Mouse (Mus musculus): ENCODE results near the gene 1700034J05Rik. TPM values are rescaled to one million over a fixed set of nuclear protein-coding genes. Genes with fewer than 3 reads are reported as not detected.

The 1700034J05Rik gene
- 0.15 and 0.23 TPM in 2 replicates for polyA plus RNA-seq (2014; fragmentation: Nextera tagmentation; extraction: Ambion mirVana)

- 93% methylated on average over 1 of the region's 1 CpGs for WGBS
- no peaks in the 10 kb centered on the region for H3K4me1 ChIP-seq (ENCODE audit: control insufficient read depth, insufficient read depth, low read length)
These were observed at the start of gene 1700034J05Rik for GRCm38 (mm10) chr6:146954258-146954657. TSS of gene 1700034J05Rik (minus strand) at chr6:146954422.

GRCm38 (mm10) chr6:146999755-147000154, 45.5 kb upstream of the 1700034J05Rik start:
- no peaks in the 10 kb centered on the region for H3K4me1 ChIP-seq (ENCODE audit: control insufficient read depth, insufficient read depth, low read length)

More at GRCm38 (mm10) chr6:146954258-146954657, at the start of gene 1700034J05Rik:
- no peak within 1 kb of the TSS for H3K27ac ChIP-seq (ENCODE audit: low read depth, low read length)
- DNase-seq (ENCODE audit: low spot score) = no peak
- ATAC-seq (ENCODE audit: insufficient read depth, low FRiP score, low TSS enrichment) = no peak
- no peaks in the 10 kb centered on the region for H3K27me3 ChIP-seq (ENCODE audit: control insufficient read depth, insufficient read depth, low read length)
- no peak within 1 kb of the TSS for H3K4me2 ChIP-seq (ENCODE audit: low read depth)
- no peaks in the 10 kb centered on the region for H3K36me3 ChIP-seq (ENCODE audit: control insufficient read depth, insufficient read depth, low read length)
- no peaks in the 10 kb centered on the region for H3K9me3 ChIP-seq (ENCODE audit: control insufficient read depth, low read length)
- no peak within 1 kb of the TSS for H3K9ac ChIP-seq (ENCODE audit: low read length)
- no peak within 1 kb of the TSS for H3K4me3 ChIP-seq (ENCODE audit: low read depth, low read length)

GRCm38 (mm10) chr6:146999302-146999701, 45.1 kb upstream of the 1700034J05Rik start:
- DNase-seq (ENCODE audit: low spot score) (no peak), ATAC-seq (ENCODE audit: insufficient read depth, low FRiP score, low TSS enrichment) (no peak)
- Histone ChIP-seq H3K4me2 (ENCODE audit: low read depth) (no peak overlapping the region), H3K36me3 (ENCODE audit: control insufficient read depth, insufficient read depth, low read length) (no peaks in the 10 kb centered on the region; the same call in 1 of the 2 replicates), H3K27me3 (ENCODE audit: control insufficient read depth, insufficient read depth, low read length) (no peaks in the 10 kb centered on the region), H3K4me3 (ENCODE audit: low read depth, low read length) (no peak overlapping the region), H3K4me1 (ENCODE audit: control insufficient read depth, insufficient read depth, low read length) (no peaks in the 10 kb centered on the region), H3K9ac (ENCODE audit: low read length) (no peak overlapping the region), H3K9me3 (ENCODE audit: control insufficient read depth, low read length) (no peaks in the 10 kb centered on the region), H3K27ac (ENCODE audit: low read depth, low read length) (no peak overlapping the region)
- WGBS = 91% methylated on average over 9 of the region's 9 CpGs

More at GRCm38 (mm10) chr6:146999755-147000154, 45.5 kb upstream of the 1700034J05Rik start:
- Histone ChIP-seq H3K4me2 (ENCODE audit: low read depth) (no peak overlapping the region), H3K36me3 (ENCODE audit: control insufficient read depth, insufficient read depth, low read length) (no peaks in the 10 kb centered on the region; the same call in 1 of the 2 replicates), H3K9me3 (ENCODE audit: control insufficient read depth, low read length) (no peaks in the 10 kb centered on the region), H3K27ac (ENCODE audit: low read depth, low read length) (no peak overlapping the region), H3K9ac (ENCODE audit: low read length) (no peak overlapping the region), H3K27me3 (ENCODE audit: control insufficient read depth, insufficient read depth, low read length) (no peaks in the 10 kb centered on the region), H3K4me3 (ENCODE audit: low read depth, low read length) (no peak overlapping the region)
- 45% methylated on average over 2 of the region's 2 CpGs for WGBS
- 0 out of 2 replicates have a peak, but pooled peaks have one; percentile 35 for ATAC-seq (ENCODE audit: insufficient read depth, low FRiP score, low TSS enrichment)
- DNase-seq (ENCODE audit: low spot score) = no peak

- WGBS = 86% methylated on average over 4 of the region's 4 CpGs
- Histone ChIP-seq H3K4me1 (ENCODE audit: control insufficient read depth, insufficient read depth, low read length) (no peaks in the 10 kb centered on the region), H3K27ac (ENCODE audit: low read depth, low read length) (no peak overlapping the region), H3K27me3 (ENCODE audit: control insufficient read depth, insufficient read depth, low read length) (no peaks in the 10 kb centered on the region), H3K9ac (ENCODE audit: low read length) (no peak overlapping the region), H3K36me3 (ENCODE audit: control insufficient read depth, insufficient read depth, low read length) (no peaks in the 10 kb centered on the region; the same call in 1 of the 2 replicates), H3K4me3 (ENCODE audit: low read depth, low read length) (no peak overlapping the region), H3K9me3 (ENCODE audit: control insufficient read depth, low read length) (no peaks in the 10 kb centered on the region), H3K4me2 (ENCODE audit: low read depth) (no peak overlapping the region)
- ATAC-seq (ENCODE audit: insufficient read depth, low FRiP score, low TSS enrichment) (no peak), DNase-seq (ENCODE audit: low spot score) (no peak)
These were observed 44.5 kb upstream of the 1700034J05Rik start for GRCm38 (mm10) chr6:146998710-146999109.

GRCm38 (mm10) chr6:146997006-146997405, 42.8 kb upstream of the 1700034J05Rik start:
- Histone ChIP-seq H3K9ac (ENCODE audit: low read length) (no peak overlapping the region), H3K36me3 (ENCODE audit: control insufficient read depth, insufficient read depth, low read length) (no peaks in the 10 kb centered on the region; the same call in 1 of the 2 replicates), H3K4me2 (ENCODE audit: low read depth) (no peak overlapping the region), H3K9me3 (ENCODE audit: control insufficient read depth, low read length) (no peaks in the 10 kb centered on the region), H3K4me3 (ENCODE audit: low read depth, low read length) (no peak overlapping the region), H3K4me1 (ENCODE audit: control insufficient read depth, insufficient read depth, low read length) (no peaks in the 10 kb centered on the region), H3K27me3 (ENCODE audit: control insufficient read depth, insufficient read depth, low read length) (no peaks in the 10 kb centered on the region), H3K27ac (ENCODE audit: low read depth, low read length) (no peak overlapping the region)
- ATAC-seq (ENCODE audit: insufficient read depth, low FRiP score, low TSS enrichment) (no peak), DNase-seq (ENCODE audit: low spot score) (no peak)
- whole genome bisulfite sequencing = 90% methylated on average over 6 of the region's 6 CpGs

- Histone ChIP-seq H3K4me3 (ENCODE audit: low read depth, low read length) (no peak overlapping the region), H3K36me3 (ENCODE audit: control insufficient read depth, insufficient read depth, low read length) (no peaks in the 10 kb centered on the region), H3K4me1 (ENCODE audit: control insufficient read depth, insufficient read depth, low read length) (no peaks in the 10 kb centered on the region), H3K9me3 (ENCODE audit: control insufficient read depth, low read length) (no peaks in the 10 kb centered on the region), H3K4me2 (ENCODE audit: low read depth) (no peak overlapping the region), H3K27me3 (ENCODE audit: control insufficient read depth, insufficient read depth, low read length) (no peaks in the 10 kb centered on the region), H3K27ac (ENCODE audit: low read depth, low read length) (no peak overlapping the region), H3K9ac (ENCODE audit: low read length) (no peak overlapping the region)
- no peak for ATAC-seq (ENCODE audit: insufficient read depth, low FRiP score, low TSS enrichment)
- DNase-seq (ENCODE audit: low spot score) = no peak
- 86% methylated on average over 6 of the region's 6 CpGs for WGBS
These were observed 41.7 kb upstream of the 1700034J05Rik start for GRCm38 (mm10) chr6:146995878-146996277.

- H3K4me3 ChIP-seq (ENCODE audit: low read depth, low read length) = no peak overlapping the region
- ATAC-seq (ENCODE audit: insufficient read depth, low FRiP score, low TSS enrichment) (no peak), DNase-seq (ENCODE audit: low spot score) (no peak)
- WGBS = 76% methylated on average over 2 of the region's 2 CpGs
- no peaks in the 10 kb centered on the region for H3K36me3 ChIP-seq (ENCODE audit: control insufficient read depth, insufficient read depth, low read length)
- H3K4me1 ChIP-seq (ENCODE audit: control insufficient read depth, insufficient read depth, low read length) = no peaks in the 10 kb centered on the region
- no peak overlapping the region for H3K9ac ChIP-seq (ENCODE audit: low read length)
- no peaks in the 10 kb centered on the region for H3K9me3 ChIP-seq (ENCODE audit: control insufficient read depth, low read length)
- H3K27me3 ChIP-seq (ENCODE audit: control insufficient read depth, insufficient read depth, low read length) = no peaks in the 10 kb centered on the region
- no peak overlapping the region for H3K27ac ChIP-seq (ENCODE audit: low read depth, low read length)
- no peak overlapping the region for H3K4me2 ChIP-seq (ENCODE audit: low read depth)
These were observed 41.2 kb upstream of the 1700034J05Rik start for GRCm38 (mm10) chr6:146995391-146995790.

GRCm38 (mm10) chr6:146994236-146994635, 40.0 kb upstream of the 1700034J05Rik start:
- ATAC-seq (ENCODE audit: insufficient read depth, low FRiP score, low TSS enrichment) (no peak), DNase-seq (ENCODE audit: low spot score) (peak; percentile 45)
- H3K4me3 ChIP-seq (ENCODE audit: low read depth, low read length) = no peak overlapping the region
- no peaks in the 10 kb centered on the region for H3K36me3 ChIP-seq (ENCODE audit: control insufficient read depth, insufficient read depth, low read length)
- H3K27ac ChIP-seq (ENCODE audit: low read depth, low read length) = no peak overlapping the region
- 46% methylated on average over 5 of the region's 5 CpGs for WGBS
- H3K27me3 ChIP-seq (ENCODE audit: control insufficient read depth, insufficient read depth, low read length) = no peaks in the 10 kb centered on the region
- H3K9ac ChIP-seq (ENCODE audit: low read length) = no peak overlapping the region
- H3K4me1 ChIP-seq (ENCODE audit: control insufficient read depth, insufficient read depth, low read length) = no peaks in the 10 kb centered on the region
- H3K4me2 ChIP-seq (ENCODE audit: low read depth) = no peak overlapping the region
- no peaks in the 10 kb centered on the region for H3K9me3 ChIP-seq (ENCODE audit: control insufficient read depth, low read length)

GRCm38 (mm10) chr6:146984569-146984968, 30.3 kb upstream of the 1700034J05Rik start:
- no peak overlapping the region for H3K9ac ChIP-seq (ENCODE audit: low read length)
- H3K4me1 ChIP-seq (ENCODE audit: control insufficient read depth, insufficient read depth, low read length) = no peaks in the 10 kb centered on the region
- H3K27me3 ChIP-seq (ENCODE audit: control insufficient read depth, insufficient read depth, low read length) = no peaks in the 10 kb centered on the region
- H3K4me3 ChIP-seq (ENCODE audit: low read depth, low read length) = no peak overlapping the region
- ATAC-seq (ENCODE audit: insufficient read depth, low FRiP score, low TSS enrichment) (no peak), DNase-seq (ENCODE audit: low spot score) (no peak)
- no peaks in the 10 kb centered on the region for H3K9me3 ChIP-seq (ENCODE audit: control insufficient read depth, low read length)
- H3K4me2 ChIP-seq (ENCODE audit: low read depth) = no peak overlapping the region
- WGBS = 71% methylated on average over 3 of the region's 3 CpGs
- no peaks in the 10 kb centered on the region for H3K36me3 ChIP-seq (ENCODE audit: control insufficient read depth, insufficient read depth, low read length)
- H3K27ac ChIP-seq (ENCODE audit: low read depth, low read length) = no peak overlapping the region

Measured in neural tube, embryonic 11.5 days (tissue).